Mouse (Mus musculus) spleen, adult 2 months (tissue): ENCODE results near the gene Hlcs. TPM values are rescaled to one million over a fixed set of nuclear protein-coding genes. Genes with fewer than 3 reads are reported as not detected.
"Not testable (repeated sequence)": the region's sequence is repeated elsewhere in the genome, so short reads cannot be mapped to it uniquely, and the experiment has no call there.

ENCODE experiments used
- DNase-seq, 2 experiments: peaks; one replicate each; pipeline versions ENCODE4 v3.0.0 to v3.0.0-alpha.2; 2012 to 2021; ENCODE audit warnings: low spot score in 2 of 2, low read depth in 1 of 2
- H3K27ac ChIP-seq: fragments of 200-500 bp; 2 replicates; pipeline ENCODE4 v1.5.1; 2012; ENCODE audit warnings: low read length, inconsistent platforms; ENCODE audit not compliant: insufficient read depth
- H3K27me3 ChIP-seq: fragments of 200-500 bp; 2 replicates; pipeline ENCODE4 v1.6.1; 2012; ENCODE audit warnings: mild to moderate bottlenecking, moderate library complexity, low read length, inconsistent platforms; ENCODE audit not compliant: control insufficient read depth, insufficient read depth
- H3K36me3 ChIP-seq: fragments of 200-500 bp; 2 replicates; pipeline ENCODE4 v1.6.1; 2012; ENCODE audit warnings: mild to moderate bottlenecking, low read length, inconsistent platforms; ENCODE audit not compliant: control insufficient read depth, insufficient read depth
- H3K4me1 ChIP-seq: fragments of 200-500 bp; 2 replicates; pipeline ENCODE4 v1.6.1; 2011; ENCODE audit warnings: inconsistent platforms; ENCODE audit not compliant: control insufficient read depth, insufficient read depth, insufficient read length
- H3K4me3 ChIP-seq: fragments of 200-500 bp; 2 replicates; pipeline ENCODE4 v1.5.1; 2011; ENCODE audit warnings: mild to moderate bottlenecking, inconsistent platforms; ENCODE audit not compliant: insufficient read depth, insufficient read length; ENCODE audit errors: extremely low read depth
- CTCF ChIP-seq: fragments of 200-500 bp; IDR thresholded peaks from 2 replicates; pipeline ENCODE4 v1.5.1; 2011; ENCODE audit warnings: mild to moderate bottlenecking, inconsistent platforms; ENCODE audit not compliant: insufficient read depth, insufficient read length, insufficient replicate concordance; ENCODE audit errors: extremely low read depth
- POLR2A ChIP-seq: fragments of 200-500 bp; IDR thresholded peaks from 2 replicates; pipeline ENCODE4 v1.6.1; 2011; ENCODE audit warnings: low read depth, low read length, inconsistent platforms
- WGBS: fragments of 180-500 bp; shearing (Covaris S2); methylation state at CpG from one replicate; pipeline ENCODE4 v1.1.7; 2018; 5-methylcytosine and 5-hydroxymethylcytosine counted together
- polyA plus RNA-seq: library from polyadenylated mRNA; depleted of rRNA; stranded (reverse); fragments of >200 nt; gene quantifications from 2 replicates; pipeline ENCODE4 v1.2.3, GENCODE M21; 2012

The Hlcs gene
- polyA plus RNA-seq, 1 experiment: 9.7 TPM

DNA sequence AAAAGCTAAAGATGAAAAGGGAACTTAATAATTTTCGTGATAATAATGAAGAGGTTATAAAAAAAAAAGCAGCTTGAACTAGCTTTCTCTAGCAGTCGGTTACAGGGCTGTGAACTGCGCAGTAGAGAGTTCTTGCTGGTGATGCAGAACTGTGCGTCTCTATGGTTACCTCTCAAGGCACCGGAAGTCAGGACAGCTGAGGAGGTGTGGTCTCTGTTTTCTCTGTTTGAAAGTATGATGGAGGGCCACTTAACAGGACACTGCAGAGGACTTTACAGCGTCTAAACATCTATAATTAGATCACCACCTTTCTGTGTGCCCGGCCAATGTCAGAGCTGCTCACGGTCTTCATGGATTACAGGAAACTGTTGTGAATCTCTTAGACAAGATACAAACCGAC, 41.1 kb upstream of the Hlcs start:
- peak; percentile 45 to 58 for DNase-seq
- WGBS: 6% methylated on average over 9 of the region's 9 CpGs
- TF ChIP-seq CTCF (no peak), POLR2A (no peak)
- no peak overlapping the region for H3K4me3 ChIP-seq
- H3K4me1 ChIP-seq: peaks cover 3% of the 10 kb centered on the region; the same call in 1 of the 2 replicates
- H3K27ac ChIP-seq: no peak overlapping the region
- H3K27me3 ChIP-seq: no peaks in the 10 kb centered on the region
- H3K36me3 ChIP-seq: no peaks in the 10 kb centered on the region

DNA sequence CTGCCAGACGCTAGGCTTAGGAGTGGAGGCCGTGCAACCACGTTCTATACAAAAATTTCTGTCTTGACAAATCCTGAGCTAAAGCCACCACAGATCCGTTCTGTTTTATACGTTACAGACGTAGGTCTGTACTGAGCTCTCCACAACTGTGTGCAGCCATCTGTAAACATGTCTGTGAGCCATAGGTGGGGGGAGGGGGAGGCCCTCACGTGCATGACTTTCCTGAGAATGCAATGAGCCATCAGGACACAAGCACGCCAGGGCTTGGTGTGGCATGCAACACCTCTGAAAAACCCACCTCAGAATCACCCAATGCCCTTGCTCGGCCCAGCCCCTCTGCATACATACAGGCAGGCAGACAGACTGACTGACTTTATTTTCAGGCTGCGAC, 36.9 kb upstream of the Hlcs start:
- H3K4me1 ChIP-seq: peaks cover 5% of the 10 kb centered on the region; the same call in 1 of the 2 replicates
- H3K4me3 ChIP-seq: no peak overlapping the region
- H3K36me3 ChIP-seq: no peaks in the 10 kb centered on the region
- DNase-seq: no peak
- no peak overlapping the region for H3K27ac ChIP-seq
- no peaks in the 10 kb centered on the region for H3K27me3 ChIP-seq
- WGBS: 59% methylated on average over 10 of the region's 10 CpGs
- TF ChIP-seq POLR2A (no peak), CTCF (no peak)

DNA sequence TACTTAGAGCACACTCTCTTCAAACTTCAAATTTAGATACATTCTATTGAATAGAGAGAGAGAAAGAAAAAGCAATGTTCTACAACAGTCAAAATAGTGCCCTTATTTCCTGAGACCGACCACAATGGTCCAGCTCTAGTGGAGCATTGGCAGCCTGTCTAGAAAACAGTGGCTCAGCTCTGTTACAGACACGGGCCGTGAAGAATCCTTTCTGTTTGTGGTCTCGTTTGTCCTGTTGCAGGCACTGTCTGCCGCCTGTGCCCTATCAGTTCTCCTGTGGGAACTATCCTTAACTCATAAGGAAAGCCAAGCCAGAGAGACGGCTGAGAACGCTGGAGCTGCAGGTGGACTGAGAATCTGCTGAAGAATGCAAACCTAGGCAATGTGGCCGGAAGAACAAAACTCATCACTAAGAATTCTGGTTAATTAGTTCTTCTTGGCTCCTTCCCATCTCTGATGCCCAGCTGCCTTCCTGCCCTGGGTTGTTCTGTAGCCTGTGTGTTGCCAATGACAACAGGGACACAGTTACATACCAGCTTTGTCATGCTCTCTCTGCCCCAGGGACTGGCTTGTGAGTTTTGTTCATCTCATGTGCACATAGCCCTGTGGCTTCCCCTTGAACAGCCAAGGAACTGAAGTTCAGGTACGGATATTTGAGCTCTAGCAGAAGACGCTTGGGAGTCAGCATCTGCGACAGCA, 36.4 kb upstream of the Hlcs start:
- DNase-seq: no peak
- no peak overlapping the region for H3K4me3 ChIP-seq
- 41% methylated on average over 11 of the region's 11 CpGs for WGBS
- H3K27me3 ChIP-seq: no peaks in the 10 kb centered on the region
- H3K27ac ChIP-seq: no peak overlapping the region
- H3K4me1 ChIP-seq: peaks cover 5% of the 10 kb centered on the region; the same call in 1 of the 2 replicates
- H3K36me3 ChIP-seq: no peaks in the 10 kb centered on the region
- no peak for TF ChIP-seq CTCF
- TF ChIP-seq POLR2A: no peak

DNA sequence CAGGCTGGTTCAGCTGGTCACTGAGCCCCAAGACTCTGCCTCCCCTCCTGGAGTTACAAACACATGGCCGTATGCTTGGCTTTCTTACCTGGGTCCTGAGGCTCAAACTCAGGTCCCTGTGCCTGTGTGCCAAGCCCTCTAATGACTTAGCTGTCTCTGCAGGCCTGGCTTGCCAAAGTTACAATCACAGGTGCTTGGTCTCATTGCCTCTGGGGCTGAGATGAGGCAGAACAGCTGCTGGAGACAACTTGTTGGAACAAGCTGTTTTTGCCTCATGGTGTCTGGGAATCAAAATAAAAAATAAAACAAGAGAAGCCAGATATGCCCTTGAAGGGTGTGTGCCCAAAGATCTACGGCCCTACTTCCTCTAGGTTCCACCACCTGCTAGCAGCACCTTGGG, 35.4 kb upstream of the Hlcs start:
- H3K27me3 ChIP-seq: no peaks in the 10 kb centered on the region
- no peak overlapping the region for H3K4me3 ChIP-seq
- 66% methylated on average over 2 of the region's 2 CpGs for WGBS
- DNase-seq: no peak
- H3K27ac ChIP-seq: no peak overlapping the region
- peaks cover 5% of the 10 kb centered on the region; the same call in 1 of the 2 replicates for H3K4me1 ChIP-seq
- no peak for TF ChIP-seq CTCF
- no peak for TF ChIP-seq POLR2A
- no peaks in the 10 kb centered on the region for H3K36me3 ChIP-seq

DNA sequence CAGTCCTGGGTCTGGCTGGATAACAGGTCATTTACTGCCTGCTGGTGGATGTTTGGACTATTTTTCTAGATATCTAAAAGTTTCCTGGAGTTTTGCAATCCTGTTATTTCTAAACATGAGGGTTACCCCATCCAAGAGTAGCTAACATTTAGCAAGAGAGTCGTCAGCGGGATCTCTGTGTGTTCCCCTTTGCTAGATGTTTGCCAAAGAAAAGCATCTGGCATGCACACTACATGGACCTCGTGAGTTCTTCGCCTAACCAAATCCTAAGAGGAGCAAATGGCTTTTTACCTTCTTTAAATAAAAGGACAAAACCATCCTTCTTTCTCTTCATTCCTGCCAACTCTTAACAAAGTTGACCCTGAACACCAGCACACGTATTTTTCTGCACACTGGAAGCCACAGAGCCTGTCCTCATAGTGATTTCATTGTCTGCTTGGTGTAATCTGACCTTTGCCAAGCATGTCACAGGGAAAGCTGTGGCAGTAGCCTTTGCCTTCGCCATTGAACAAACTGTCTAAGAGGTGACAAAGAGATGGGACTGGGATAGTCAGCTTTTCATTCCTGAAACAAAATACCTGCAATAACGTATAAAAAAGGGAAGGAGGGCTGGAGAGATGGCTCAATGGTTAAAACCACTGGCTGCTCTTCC, 33.8 kb upstream of the Hlcs start:
- no peak overlapping the region for H3K27ac ChIP-seq

DNA sequence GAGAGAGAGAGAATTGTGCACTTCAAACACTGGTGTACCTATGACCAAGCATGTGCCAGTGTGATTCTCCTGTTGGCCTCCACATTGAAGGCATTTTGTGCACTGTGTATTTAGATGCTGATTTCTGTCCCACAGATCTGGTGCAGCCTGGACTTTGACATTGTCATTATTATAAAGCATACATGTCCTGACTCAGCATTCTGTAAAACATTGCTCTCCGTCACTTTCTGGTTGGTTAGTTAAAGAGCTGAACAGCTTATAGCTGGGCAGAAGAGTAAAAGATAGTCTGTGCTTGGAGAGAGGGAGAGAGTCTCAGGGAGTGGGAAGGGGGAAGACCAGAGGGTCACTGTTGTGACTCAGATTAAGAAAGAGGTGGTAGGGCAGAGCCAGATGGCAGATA, 32.4 kb upstream of the Hlcs start:
- TF ChIP-seq CTCF (no peak), POLR2A (no peak)
- H3K4me3 ChIP-seq: no peak overlapping the region
- H3K27me3 ChIP-seq: no peaks in the 10 kb centered on the region
- H3K27ac ChIP-seq: no peak overlapping the region
- no peaks in the 10 kb centered on the region for H3K36me3 ChIP-seq
- DNase-seq: no peak
- 94% methylated on average over 1 of the region's 1 CpGs for WGBS
- H3K4me1 ChIP-seq: peaks cover 5% of the 10 kb centered on the region; the same call in 1 of the 2 replicates

More for the DNA sequence above, 33.8 kb upstream of the Hlcs start:
- TF ChIP-seq POLR2A (no peak), CTCF (no peak)
- DNase-seq: no peak
- Histone ChIP-seq H3K27me3 (no peaks in the 10 kb centered on the region), H3K36me3 (no peaks in the 10 kb centered on the region), H3K4me3 (no peak overlapping the region), H3K4me1 (peaks cover 5% of the 10 kb centered on the region; the same call in 1 of the 2 replicates)
- WGBS: 86% methylated on average over 7 of the region's 7 CpGs

DNA sequence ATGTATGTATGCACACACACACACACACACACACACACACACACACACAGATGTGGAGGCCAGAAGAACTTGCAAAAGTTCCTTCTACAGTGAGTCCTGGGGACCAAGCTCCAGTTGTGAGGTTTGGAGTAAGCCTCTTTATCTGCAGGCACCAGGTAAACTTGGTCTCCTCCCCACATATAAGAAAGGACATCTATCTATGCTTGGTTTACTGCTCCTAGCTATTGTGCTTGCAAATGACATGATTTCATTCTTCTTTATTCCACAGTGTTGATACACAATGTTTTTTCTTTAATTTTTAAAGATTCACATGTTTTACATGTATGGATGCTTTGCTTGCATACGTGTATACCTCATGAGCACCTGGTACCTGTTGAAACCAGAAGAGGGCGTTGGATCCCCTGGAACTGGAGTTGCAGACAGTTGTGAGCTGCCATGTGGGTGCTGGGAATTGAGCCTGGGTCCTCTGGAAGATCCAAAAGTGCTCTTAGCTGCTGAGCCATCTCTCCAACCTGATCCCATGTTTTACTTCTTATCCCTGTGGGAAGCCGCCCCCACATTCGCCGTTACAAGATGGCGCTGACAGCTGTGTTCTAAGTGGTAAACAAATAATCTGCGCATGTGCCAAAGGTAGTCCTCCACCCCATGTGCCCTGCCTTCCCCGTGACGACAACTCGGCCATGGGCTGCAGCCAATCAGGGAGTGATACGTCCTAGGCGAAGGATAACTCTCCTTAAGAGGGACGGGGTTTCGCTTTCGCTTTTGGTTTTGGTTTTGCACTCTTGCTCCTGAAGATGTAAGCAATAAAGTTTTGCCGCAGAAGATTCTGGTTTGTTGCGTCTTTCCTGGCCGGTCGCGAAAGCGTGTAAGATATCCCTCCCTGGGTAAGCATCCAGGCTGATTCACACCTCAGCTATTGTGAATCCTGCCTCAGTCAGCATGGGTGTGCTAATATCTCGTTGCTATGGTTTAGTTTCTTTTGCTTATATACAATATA, 26.1 kb upstream of the Hlcs start:
- 92% methylated on average over 21 of the region's 22 CpGs for WGBS

More for the DNA sequence above, 26.1 kb upstream of the Hlcs start:
- H3K36me3 ChIP-seq, H3K27me3 ChIP-seq, H3K4me1 ChIP-seq, DNase-seq, H3K27ac ChIP-seq, H3K4me3 ChIP-seq: not testable (repeated sequence)
